Mouse (Mus musculus): Measurements from ENCODE around the gene Spock2. TPM values are rescaled to one million over a fixed set of nuclear protein-coding genes. Genes with fewer than 3 reads are reported as not detected.

Spock2 gene
- total and polyA plus RNA-seq, 3 experiments: 0.03 TPM; not detected in 2

DNA sequence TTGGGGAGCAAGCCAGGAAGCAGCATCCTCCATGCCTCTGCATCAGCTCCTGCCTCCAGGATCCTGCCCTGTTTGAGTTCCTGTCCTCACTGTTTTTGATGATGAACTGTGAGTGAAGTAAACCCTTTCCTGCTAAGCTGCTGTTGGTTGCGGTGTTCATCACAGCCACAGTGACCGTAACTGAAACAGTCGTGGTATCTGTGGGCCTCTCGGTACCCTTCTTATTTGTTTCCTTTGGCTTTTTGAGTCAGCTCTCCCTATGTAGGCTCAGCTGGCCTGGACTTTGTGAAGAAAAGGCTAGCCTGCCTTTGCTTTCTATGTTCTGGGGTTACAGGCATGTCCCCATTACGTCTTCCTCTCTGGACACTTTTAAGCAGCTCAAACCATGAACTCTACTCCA is 65.3 kb downstream of the Spock2 start:
- TF ChIP-seq KAT2A (conservative IDR thresholded peaks at IDR 0.05; ENCODE audit: low read depth, low read length) (no peak), MYB (IDR thresholded peaks at IDR 0.05; ENCODE audit: low read depth, low read length) (no peak), NRF1 (IDR thresholded peaks at IDR 0.05; ENCODE audit: insufficient read depth, low read depth, low read length, poor library complexity, severe bottlenecking) (no peak), SMC3 (IDR thresholded peaks at IDR 0.05; ENCODE audit: low read depth, low read length) (no peak), TCF12 (IDR thresholded peaks at IDR 0.05; ENCODE audit: low read depth, low read length) (no peak), ZMIZ1 (IDR thresholded peaks at IDR 0.05; ENCODE audit: low read depth, low read length) (no peak)
- Histone ChIP-seq H3K9ac (ENCODE audit: control insufficient read depth, low read depth, low read length, poor library complexity, severe bottlenecking) (no peak overlapping the region), H3K4me1 (ENCODE audit: control insufficient read depth in 1 of 2, insufficient read depth in 2 of 2, low read length in 2 of 2) (no peaks in the 10 kb centered on the region), H3K36me3 (ENCODE audit: control insufficient read depth in 1 of 2, insufficient read depth in 2 of 2, low read length in 2 of 2) (no peaks in the 10 kb centered on the region), H3K27ac (ENCODE audit: control insufficient read depth, low read depth, low read length) (no peak overlapping the region), H3K4me3 (ENCODE audit: control insufficient read depth in 1 of 2, insufficient read depth in 1 of 2, low read depth in 2 of 2, low read length in 2 of 2) (no peak overlapping the region), H3K27me3 (ENCODE audit: control insufficient read depth in 1 of 2, insufficient read depth in 2 of 2, low read length in 2 of 2) (no peaks in the 10 kb centered on the region; a peak in 1 of 4 replicates), H3K79me2 (ENCODE audit: control insufficient read depth, insufficient read depth, low read length, poor library complexity) (no peaks in the 10 kb centered on the region), H3K9me3 (replicated peaks; ENCODE audit: insufficient read depth, low read length) (no peaks in the 10 kb centered on the region)
- DNase-seq (ENCODE audit: low read depth, low spot score): no peak

DNA sequence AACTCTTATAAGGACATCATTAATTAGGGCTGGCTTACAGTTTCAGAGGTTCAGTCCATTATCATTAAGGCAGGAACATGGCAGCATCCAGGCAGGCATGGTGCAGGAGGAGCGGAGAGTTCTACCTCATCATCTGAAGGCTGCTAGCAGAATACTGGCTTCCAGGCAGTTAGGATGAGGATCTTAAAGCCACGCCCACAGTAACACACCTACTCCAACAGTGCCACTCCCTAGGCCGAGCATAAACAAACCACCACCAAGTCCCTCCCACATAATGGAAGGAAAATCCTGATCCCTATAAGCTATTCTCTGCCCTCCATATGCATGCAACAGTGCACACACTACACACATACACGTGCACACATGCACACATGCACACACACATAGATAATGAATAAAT is 66.3 kb downstream of the Spock2 start:
- TF ChIP-seq GATA1 (IDR thresholded peaks at IDR 0.05; ENCODE audit: low read depth, low read length): no peak
- no peak for TF ChIP-seq TBP (IDR thresholded peaks at IDR 0.05; ENCODE audit: low read depth, low read length)
- TF ChIP-seq UBTF (IDR thresholded peaks at IDR 0.05; ENCODE audit: borderline replicate concordance, insufficient read depth, low read depth, low read length): no peak
- no peak for TF ChIP-seq HCFC1 (IDR thresholded peaks at IDR 0.05; ENCODE audit: low read depth, low read length)
- no peak for TF ChIP-seq SIN3A (IDR thresholded peaks at IDR 0.05; ENCODE audit: low read length)
- TF ChIP-seq ELF1 (IDR thresholded peaks at IDR 0.05; ENCODE audit: low read depth, low read length): no peak
- Histone ChIP-seq H3K4me1 (ENCODE audit: control insufficient read depth in 1 of 2, insufficient read depth in 2 of 2, low read length in 2 of 2) (no peaks in the 10 kb centered on the region), H3K79me2 (ENCODE audit: control insufficient read depth, insufficient read depth, low read length, poor library complexity) (no peaks in the 10 kb centered on the region), H3K9me3 (replicated peaks; ENCODE audit: insufficient read depth, low read length) (no peaks in the 10 kb centered on the region), H3K27me3 (ENCODE audit: control insufficient read depth in 1 of 2, insufficient read depth in 2 of 2, low read length in 2 of 2) (no peaks in the 10 kb centered on the region; a peak in 1 of 4 replicates), H3K27ac (ENCODE audit: control insufficient read depth, low read depth, low read length) (no peak overlapping the region), H3K36me3 (ENCODE audit: control insufficient read depth in 1 of 2, insufficient read depth in 2 of 2, low read length in 2 of 2) (no peaks in the 10 kb centered on the region), H3K9ac (ENCODE audit: control insufficient read depth, low read depth, low read length, poor library complexity, severe bottlenecking) (no peak overlapping the region), H3K4me3 (ENCODE audit: control insufficient read depth in 1 of 2, insufficient read depth in 1 of 2, low read depth in 2 of 2, low read length in 2 of 2) (no peak overlapping the region)
- DNase-seq (ENCODE audit: low read depth, low spot score): no peak

DNA sequence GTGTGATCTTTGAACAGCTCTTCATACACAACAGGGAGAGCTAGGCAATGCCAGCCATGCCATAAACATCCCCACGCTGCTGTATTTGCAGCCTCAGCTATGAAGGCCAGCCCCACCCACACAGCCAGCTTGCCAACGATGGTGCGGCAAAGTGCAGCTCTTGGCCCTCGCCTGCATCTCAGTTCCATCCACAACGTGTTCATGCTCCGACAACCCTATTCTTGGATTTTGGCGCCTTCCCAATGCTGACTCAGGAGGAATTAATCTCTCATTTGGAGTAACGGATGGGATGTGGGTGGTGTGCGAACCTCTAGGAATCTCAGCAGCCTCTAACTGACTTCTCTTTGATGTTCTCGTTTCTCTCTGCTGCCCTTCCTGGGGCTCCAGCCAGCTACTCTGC is 67.0 kb downstream of the Spock2 start:
- no peaks in the 10 kb centered on the region; a peak in 1 of 4 replicates for H3K27me3 ChIP-seq (ENCODE audit: control insufficient read depth in 1 of 2, insufficient read depth in 2 of 2, low read length in 2 of 2)
- no peak overlapping the region for H3K27ac ChIP-seq (ENCODE audit: control insufficient read depth, low read depth, low read length)
- TF ChIP-seq GABPA (IDR thresholded peaks at IDR 0.05; ENCODE audit: low read depth, low read length) (no peak), MYC (IDR thresholded peaks at IDR 0.05; ENCODE audit: low read depth, low read length) (no peak), E2F4 (IDR thresholded peaks at IDR 0.05; ENCODE audit: borderline replicate concordance, low read depth, low read length) (no peak), MXI1 (IDR thresholded peaks at IDR 0.05; ENCODE audit: low read depth, low read length) (no peak), ZC3H11A (IDR thresholded peaks at IDR 0.05; ENCODE audit: low read depth, low read length) (no peak), MAX (IDR thresholded peaks at IDR 0.05; ENCODE audit: low read length) (no peak), KAT2A (conservative IDR thresholded peaks at IDR 0.05; ENCODE audit: low read depth, low read length) (no peak), ELF1 (IDR thresholded peaks at IDR 0.05; ENCODE audit: low read depth, low read length) (no peak), MEF2A (IDR thresholded peaks at IDR 0.05; ENCODE audit: extremely low read depth, insufficient replicate concordance, low read depth, low read length, poor library complexity, severe bottlenecking) (no peak), ETS1 (IDR thresholded peaks at IDR 0.05; ENCODE audit: low read depth, low read length) (no peak)
- DNase-seq (ENCODE audit: low read depth, low spot score): no peak
- no peaks in the 10 kb centered on the region for H3K4me1 ChIP-seq (ENCODE audit: control insufficient read depth in 1 of 2, insufficient read depth in 2 of 2, low read length in 2 of 2)
- no peaks in the 10 kb centered on the region for H3K9me3 ChIP-seq (replicated peaks; ENCODE audit: insufficient read depth, low read length)
- H3K9ac ChIP-seq (ENCODE audit: control insufficient read depth, low read depth, low read length, poor library complexity, severe bottlenecking): no peak overlapping the region
- H3K36me3 ChIP-seq (ENCODE audit: control insufficient read depth in 1 of 2, insufficient read depth in 2 of 2, low read length in 2 of 2): no peaks in the 10 kb centered on the region
- H3K79me2 ChIP-seq (ENCODE audit: control insufficient read depth, insufficient read depth, low read length, poor library complexity): no peaks in the 10 kb centered on the region
- H3K4me3 ChIP-seq (ENCODE audit: control insufficient read depth in 1 of 2, insufficient read depth in 1 of 2, low read depth in 2 of 2, low read length in 2 of 2): no peak overlapping the region
